Mouse (Mus musculus) megakaryocyte, embryonic 14.5 days (primary cell): Measurements from ENCODE around the gene Cbr1. TPM values are rescaled to one million over a fixed set of nuclear protein-coding genes. Genes with fewer than 3 reads are reported as not detected.
A peak's percentile ranks its signal among the peaks of the same experiment; 100 is the strongest.

Source experiments
- H3K27me3 ChIP-seq: replicated peaks from 2 replicates; pipeline ENCODE3; 2012; ENCODE audit warnings: inconsistent platforms
- H3K36me3 ChIP-seq: replicated peaks from 2 replicates; pipeline ENCODE3; 2012; ENCODE audit warnings: low read length, inconsistent platforms, mixed read lengths
- H3K4me1 ChIP-seq: 2 replicates; pipeline ENCODE4 v1.6.1; 2012; ENCODE audit warnings: inconsistent platforms
- H3K4me3 ChIP-seq: replicated peaks from 2 replicates; pipeline ENCODE3; 2012; ENCODE audit warnings: moderate library complexity, mild to moderate bottlenecking, inconsistent platforms
- H3K9me3 ChIP-seq: 2 replicates; pipeline ENCODE4 v1.6.1; 2012; ENCODE audit warnings: inconsistent platforms
- FLI1 ChIP-seq: IDR thresholded peaks from 2 replicates; pipeline ENCODE4 v1.6.1; 2012; ENCODE audit warnings: low read length, inconsistent platforms, mixed read lengths
- GATA1 ChIP-seq: IDR thresholded peaks from 3 replicates; pipeline ENCODE4 v1.6.1; 2012; ENCODE audit warnings: mixed read lengths, low read length, inconsistent platforms, borderline replicate concordance
- polyA plus RNA-seq: library from polyadenylated mRNA; stranded (reverse); fragments of >175 nt; gene quantifications from 2 replicates; pipeline ENCODE4 v1.2.3, GENCODE M21; 2012; ENCODE audit warnings: low replicate concordance; ENCODE audit not compliant: insufficient read depth

Cbr1 gene
- polyA plus RNA-seq, 1 experiment: 18.8 TPM

DNA sequence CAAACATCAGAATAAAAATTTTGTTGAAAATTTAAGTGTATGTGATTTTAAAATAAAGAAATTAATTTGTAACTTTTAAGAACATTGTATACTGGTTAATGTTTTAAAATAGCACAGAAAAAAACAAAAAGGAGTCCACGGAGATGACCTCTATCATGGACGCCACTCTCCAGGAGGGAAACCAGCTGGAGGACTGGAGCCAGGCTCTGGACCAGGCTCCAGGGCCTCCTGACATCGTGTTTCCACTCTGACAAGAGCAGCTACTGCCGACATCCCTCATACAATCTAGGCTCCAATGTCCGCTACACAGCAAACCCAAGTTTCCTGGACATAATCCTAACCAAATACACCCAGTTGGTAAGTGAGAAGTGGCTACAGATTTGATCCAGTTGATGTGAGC is 9.9 kb upstream of the Cbr1 start:
- Histone ChIP-seq H3K36me3 (peaks cover 7% of the 10 kb centered on the region), H3K27me3 (peaks cover 19% of the 10 kb centered on the region), H3K9me3 (peaks cover 4% of the 10 kb centered on the region), H3K4me3 (no peak overlapping the region), H3K4me1 (no peaks in the 10 kb centered on the region)
- TF ChIP-seq FLI1 (no peak), GATA1 (no peak)

- peaks cover 4% of the 10 kb centered on the region for H3K9me3 ChIP-seq
- H3K4me3 ChIP-seq: no peak overlapping the region
- TF ChIP-seq FLI1: no peak
- TF ChIP-seq GATA1: no peak
- no peaks in the 10 kb centered on the region for H3K4me1 ChIP-seq
- peaks cover 4% of the 10 kb centered on the region for H3K36me3 ChIP-seq
- peaks cover 20% of the 10 kb centered on the region for H3K27me3 ChIP-seq
Observed at GRCm38 (mm10) chr16:93596807-93597206, 8.8 kb upstream of the Cbr1 start.

GRCm38 (mm10) chr16:93597551-93597950 is 8.1 kb upstream of the Cbr1 start:
- TF ChIP-seq GATA1 (no peak), FLI1 (no peak)
- no peaks in the 10 kb centered on the region for H3K4me1 ChIP-seq
- peaks cover 4% of the 10 kb centered on the region for H3K36me3 ChIP-seq
- peaks cover 20% of the 10 kb centered on the region for H3K27me3 ChIP-seq
- peaks cover 4% of the 10 kb centered on the region for H3K9me3 ChIP-seq
- no peak overlapping the region for H3K4me3 ChIP-seq

- peaks cover 12% of the 10 kb centered on the region for H3K27me3 ChIP-seq
- H3K36me3 ChIP-seq: no peaks in the 10 kb centered on the region
- TF ChIP-seq GATA1: no peak
- no peak for TF ChIP-seq FLI1
- no peak overlapping the region for H3K4me3 ChIP-seq
- H3K4me1 ChIP-seq: peaks cover 13% of the 10 kb centered on the region
- H3K9me3 ChIP-seq: no peaks in the 10 kb centered on the region
Observed at GRCm38 (mm10) chr16:93599461-93599860, 6.2 kb upstream of the Cbr1 start.

DNA sequence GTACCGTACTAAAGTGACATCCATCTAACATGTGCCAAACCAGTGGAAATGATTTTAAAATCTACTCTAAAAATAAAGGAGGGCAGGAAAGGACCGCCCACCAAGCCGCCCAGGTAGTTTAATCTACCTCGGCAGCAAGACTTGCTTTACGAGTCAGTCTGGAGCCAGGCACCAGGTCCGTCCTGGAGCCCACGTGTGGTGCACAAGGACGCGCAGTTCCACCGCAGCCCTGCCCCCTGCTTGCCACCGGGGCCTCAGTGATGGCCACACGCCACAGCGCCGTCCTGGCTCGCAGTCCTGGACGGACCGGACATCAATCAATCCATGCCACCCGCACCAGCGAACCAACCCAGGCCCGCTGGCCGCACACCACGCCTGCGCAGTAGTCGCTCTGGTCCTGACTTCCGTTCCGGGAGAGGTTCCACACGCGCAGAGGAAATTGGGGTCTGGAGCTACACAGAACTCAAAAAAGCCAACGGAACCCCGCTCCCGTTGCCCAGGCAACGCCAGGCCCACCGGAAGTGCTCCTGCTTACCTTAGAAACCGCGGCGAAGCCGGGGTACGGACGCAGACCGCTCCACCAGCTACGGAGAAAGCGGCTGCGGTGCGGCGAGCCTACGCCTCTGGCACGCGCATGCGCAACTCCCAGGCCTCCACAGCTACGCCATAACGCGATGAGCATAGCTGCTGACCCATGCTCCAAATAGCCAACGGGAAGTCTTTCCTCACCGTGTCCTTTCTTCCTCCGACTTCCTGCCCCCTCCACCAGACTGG is 2.0 kb upstream of the Cbr1 start, which contains the start of gene Setd4:
Setd4 (minus strand) TSS at position 625 of the 774 bp plus-strand sequence.
- H3K9me3 ChIP-seq: peaks cover 4% of the 10 kb centered on the region; the same call in 1 of the 2 replicates
- H3K36me3 ChIP-seq: no peaks in the 10 kb centered on the region
- H3K27me3 ChIP-seq: peaks cover 27% of the 10 kb centered on the region
- TF ChIP-seq FLI1: 0 out of 2 replicates have a peak, but pooled peaks have one; percentile 10
- no peak for TF ChIP-seq GATA1
- peaks cover 25% of the 10 kb centered on the region for H3K4me1 ChIP-seq
- peak within 1 kb of the TSS; percentile 99 for H3K4me3 ChIP-seq

GRCm38 (mm10) chr16:93604481-93604969 is 1.1 kb upstream of the Cbr1 start:
- Histone ChIP-seq H3K9me3 (peaks cover 4% of the 10 kb centered on the region; the same call in 1 of the 2 replicates), H3K27me3 (peaks cover 32% of the 10 kb centered on the region), H3K36me3 (no peaks in the 10 kb centered on the region), H3K4me1 (peaks cover 25% of the 10 kb centered on the region), H3K4me3 (peak overlapping the region; percentile 99)
- TF ChIP-seq FLI1 (no peak), GATA1 (no peak)

GRCm38 (mm10) chr16:93606146-93606545 is 493 bp downstream of the Cbr1 start:
- H3K36me3 ChIP-seq: no peaks in the 10 kb centered on the region
- H3K4me1 ChIP-seq: peaks cover 25% of the 10 kb centered on the region
- H3K27me3 ChIP-seq: peaks cover 35% of the 10 kb centered on the region
- H3K4me3 ChIP-seq: no peak overlapping the region
- no peak for TF ChIP-seq FLI1
- TF ChIP-seq GATA1: no peak
- H3K9me3 ChIP-seq: peaks cover 4% of the 10 kb centered on the region; the same call in 1 of the 2 replicates

DNA sequence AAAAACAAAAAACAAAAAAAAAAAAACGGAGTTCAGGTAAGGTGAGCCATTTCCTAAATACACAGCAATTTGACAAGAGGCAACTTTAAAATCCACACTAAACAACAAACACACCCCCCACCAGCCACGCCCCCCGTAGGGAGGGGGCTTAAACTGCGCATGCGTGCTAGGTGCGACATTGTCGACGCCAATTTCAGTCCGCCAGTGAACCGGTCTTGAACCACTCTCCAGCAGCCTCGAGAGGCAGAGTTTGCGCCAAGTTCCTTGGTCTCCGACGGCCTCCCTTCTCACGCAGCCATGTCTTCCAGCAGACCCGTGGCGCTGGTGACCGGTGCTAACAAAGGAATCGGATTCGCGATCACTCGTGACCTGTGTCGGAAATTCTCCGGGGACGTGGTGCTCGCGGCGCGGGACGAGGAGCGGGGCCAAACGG is 2.0 kb downstream of the Cbr1 start:
- H3K4me1 ChIP-seq: peaks cover 28% of the 10 kb centered on the region
- peaks cover 4% of the 10 kb centered on the region; the same call in 1 of the 2 replicates for H3K9me3 ChIP-seq
- peak overlapping the region; percentile 94 for H3K4me3 ChIP-seq
- TF ChIP-seq FLI1 (no peak), GATA1 (no peak)
- no peaks in the 10 kb centered on the region for H3K36me3 ChIP-seq
- H3K27me3 ChIP-seq: peaks cover 38% of the 10 kb centered on the region

DNA sequence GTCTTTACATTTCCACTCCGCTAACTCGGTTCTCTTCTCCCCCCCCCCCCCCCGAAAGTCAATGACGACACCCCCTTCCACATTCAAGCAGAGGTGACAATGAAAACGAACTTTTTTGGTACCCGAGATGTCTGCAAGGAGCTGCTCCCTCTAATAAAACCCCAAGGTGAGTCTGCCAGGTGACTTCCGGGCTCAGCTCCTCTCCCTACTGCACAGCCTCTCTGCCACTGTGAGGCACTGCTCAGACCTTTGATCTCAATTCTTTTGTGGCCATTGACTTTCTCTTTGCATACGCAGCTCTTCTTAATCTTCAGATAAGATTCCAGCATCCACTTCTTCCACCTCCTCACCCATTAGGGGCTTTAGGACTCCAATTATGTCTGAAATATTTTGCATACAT is 3.1 kb downstream of the Cbr1 start:
- TF ChIP-seq FLI1 (no peak), GATA1 (no peak)
- Histone ChIP-seq H3K4me3 (no peak overlapping the region), H3K36me3 (no peaks in the 10 kb centered on the region), H3K4me1 (peaks cover 23% of the 10 kb centered on the region), H3K27me3 (peaks cover 38% of the 10 kb centered on the region), H3K9me3 (peaks cover 4% of the 10 kb centered on the region; the same call in 1 of the 2 replicates)

DNA sequence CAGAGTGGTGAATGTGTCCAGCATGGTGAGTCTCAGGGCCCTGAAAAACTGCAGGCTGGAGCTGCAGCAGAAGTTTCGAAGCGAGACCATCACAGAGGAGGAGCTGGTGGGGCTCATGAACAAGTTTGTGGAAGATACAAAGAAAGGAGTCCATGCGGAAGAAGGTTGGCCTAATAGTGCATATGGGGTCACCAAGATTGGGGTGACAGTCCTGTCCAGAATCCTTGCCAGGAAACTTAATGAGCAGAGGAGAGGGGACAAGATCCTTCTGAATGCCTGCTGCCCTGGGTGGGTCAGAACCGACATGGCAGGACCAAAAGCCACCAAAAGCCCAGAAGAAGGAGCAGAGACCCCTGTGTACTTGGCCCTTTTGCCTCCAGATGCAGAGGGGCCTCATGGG is 4.1 kb downstream of the Cbr1 start:
- peaks cover 4% of the 10 kb centered on the region; the same call in 1 of the 2 replicates for H3K9me3 ChIP-seq
- peaks cover 38% of the 10 kb centered on the region for H3K27me3 ChIP-seq
- peaks cover 12% of the 10 kb centered on the region for H3K4me1 ChIP-seq
- H3K4me3 ChIP-seq: no peak overlapping the region
- no peaks in the 10 kb centered on the region for H3K36me3 ChIP-seq
- no peak for TF ChIP-seq FLI1
- TF ChIP-seq GATA1: no peak
